Mouse (Mus musculus): ENCODE measurements at regions not wholly inside any gene's neighbourhood (a gene's known extent, or its start where the extent isn't known, plus 50 kb on each side); places are given as distances from the start of the nearest gene placed in this dataset.
A peak's percentile ranks its signal among the peaks of the same experiment; 100 is the strongest.

GRCm38 (mm10) chr1:32805890-32806630 is 259.0 kb upstream of the Gm5415 start:
- DNase-seq (ENCODE audit: low spot score in 2 of 2): no peak

DNA sequence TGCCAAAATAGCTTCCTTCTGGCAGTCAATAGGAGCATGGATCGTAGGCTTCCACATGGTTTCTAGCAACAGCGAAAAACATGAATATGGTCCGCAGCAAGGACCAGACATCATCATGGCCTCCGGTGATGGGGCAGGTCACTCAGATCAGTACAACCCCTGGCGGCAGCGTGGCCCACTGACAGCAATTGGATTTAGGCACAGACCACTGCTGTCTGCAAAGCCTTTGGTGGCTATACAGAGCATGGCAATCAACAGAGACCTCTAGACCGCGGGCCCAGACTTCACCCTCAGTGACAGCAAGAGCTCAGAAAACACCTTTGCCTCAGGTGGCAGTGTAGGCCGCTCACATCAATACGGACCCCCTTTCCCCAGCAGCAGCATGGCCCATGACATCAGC is 225.1 kb upstream of the Gm5415 start:
- DNase-seq (ENCODE audit: low spot score in 2 of 2): no peak

GRCm38 (mm10) chr1:32768071-32768470 is 221.0 kb upstream of the Gm5415 start:
- DNase-seq (ENCODE audit: low spot score in 2 of 2): peak; percentile 12 to 29

- DNase-seq (ENCODE audit: low spot score in 2 of 2): no peak
These were observed 201.1 kb upstream of the Gm5415 start for GRCm38 (mm10) chr1:32748191-32748590.

DNA sequence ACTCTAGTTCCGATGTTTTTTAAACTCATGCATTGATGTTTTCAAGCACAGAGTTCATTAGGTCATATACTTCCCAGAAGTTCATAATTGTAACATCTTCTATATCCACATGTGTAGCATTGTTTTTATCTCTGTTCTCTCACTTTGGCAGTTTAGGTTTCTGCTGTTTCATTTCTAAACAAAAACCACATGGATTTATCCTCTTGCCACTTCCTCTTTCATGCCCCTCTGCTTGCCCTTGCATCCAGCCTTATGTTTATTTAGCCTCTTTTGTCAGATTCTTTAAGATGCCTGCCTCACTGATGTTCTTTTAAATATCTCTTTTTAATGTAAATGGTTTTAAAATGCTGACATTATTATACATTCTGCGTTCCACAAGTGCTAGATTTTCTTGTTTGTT is 199.2 kb upstream of the Gm5415 start:
- no peak for DNase-seq (ENCODE audit: low spot score in 2 of 2)
